8 mouse cellular contexts compared by ENCODE assay signal in the genomic region with DNA sequence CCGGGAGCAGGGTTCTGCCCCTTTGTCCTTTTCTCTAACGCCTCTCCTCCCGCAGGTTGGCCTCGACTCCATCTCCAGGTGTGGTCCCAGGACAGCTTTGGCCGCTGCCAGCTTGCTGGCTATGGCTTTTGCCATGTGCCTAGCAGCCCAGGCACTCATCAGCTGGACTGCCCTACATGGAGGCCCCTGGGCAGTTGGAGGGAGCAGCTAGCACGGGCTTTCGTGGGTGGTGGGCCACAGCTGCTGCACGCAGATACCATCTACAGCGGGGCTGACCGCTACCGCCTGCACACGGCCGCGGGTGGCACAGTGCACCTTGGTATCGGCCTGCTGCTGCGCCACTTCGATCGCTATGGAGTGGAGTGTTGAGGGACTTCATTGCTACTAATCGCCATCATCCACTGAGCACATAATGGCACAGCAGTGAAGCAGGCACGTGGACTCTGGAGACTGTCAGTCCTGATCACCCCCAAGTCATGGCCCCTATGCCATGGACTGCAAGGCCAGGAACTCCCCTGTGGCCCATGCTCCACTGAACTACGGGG. TPM values are rescaled to one million over a fixed set of nuclear protein-coding genes. Genes with fewer than 3 reads are reported as not detected.
DNase-seq lines count a peak whose midpoint lies in the region; ATAC-seq and TF ChIP-seq lines count a peak whose summit lies in the region.

No protein-coding gene starts in this region.

- WGBS in midbrain, embryonic 11.5 days, result 70% methylated on average over 21 of the region's 21 CpGs
- 72% methylated on average over 21 of the region's 21 CpGs for WGBS in midbrain, embryonic 15.5 days
- 74% methylated on average over 21 of the region's 21 CpGs for WGBS in hindbrain, postnatal 0 days
- WGBS in neural tube, embryonic 14.5 days, result 67% methylated on average over 21 of the region's 21 CpGs

- TF ChIP-seq CTCF in hindbrain, postnatal 0 days (IDR thresholded peaks at IDR 0.05; ENCODE audit: low read depth), result no peak

- no peaks in the 10 kb centered on the region for H3K9me3 ChIP-seq in midbrain, embryonic 11.5 days (ENCODE audit: control insufficient read depth, low read length)
- no peaks in the 10 kb centered on the region for H3K9me3 ChIP-seq in midbrain, embryonic 15.5 days
- no peaks in the 10 kb centered on the region for H3K9me3 ChIP-seq in hindbrain, postnatal 0 days (ENCODE audit: low read length)
- no peaks in the 10 kb centered on the region for H3K9me3 ChIP-seq in neural tube, embryonic 14.5 days (ENCODE audit: control insufficient read depth, low read length)

- intact Hi-C loops in gastrocnemius, postnatal 14 days (cut with DNase I; ENCODE audit: low total_unique reads), result no loop called here

- ATAC-seq in midbrain, embryonic 11.5 days (ENCODE audit: low FRiP score), result 0 out of 2 replicates have a peak, but pooled peaks have one; percentile 15
- no peak for ATAC-seq in midbrain, embryonic 15.5 days (replicated peaks)
- ATAC-seq in hindbrain, postnatal 0 days, result no peak
- no peak for ATAC-seq in neural tube, embryonic 14.5 days (ENCODE audit: low read depth)

- H3K9ac ChIP-seq in midbrain, embryonic 11.5 days (ENCODE audit: low read length), result no peak overlapping the region
- no peak overlapping the region for H3K9ac ChIP-seq in midbrain, embryonic 15.5 days
- H3K9ac ChIP-seq in hindbrain, postnatal 0 days (replicated peaks; ENCODE audit: low read length), result no peak overlapping the region
- peak overlapping the region; percentile 1; the same call in 1 of the 2 replicates for H3K9ac ChIP-seq in neural tube, embryonic 14.5 days (replicated peaks; ENCODE audit: low read depth, low read length)

- no peak overlapping the region for H3K4me2 ChIP-seq in midbrain, embryonic 11.5 days
- no peak overlapping the region for H3K4me2 ChIP-seq in midbrain, embryonic 15.5 days
- no peak overlapping the region; the same call in 1 of the 2 replicates for H3K4me2 ChIP-seq in hindbrain, postnatal 0 days (ENCODE audit: low read depth, low read length)
- H3K4me2 ChIP-seq in neural tube, embryonic 14.5 days (ENCODE audit: low read depth, low read length), result no peak overlapping the region

- peaks cover 50% of the 10 kb centered on the region for H3K27me3 ChIP-seq in midbrain, embryonic 11.5 days (ENCODE audit: control insufficient read depth, insufficient read depth, low read length)
- H3K27me3 ChIP-seq in midbrain, embryonic 15.5 days (replicated peaks), result peaks cover 54% of the 10 kb centered on the region
- peaks cover 38% of the 10 kb centered on the region for H3K27me3 ChIP-seq in hindbrain, postnatal 0 days (ENCODE audit: insufficient read depth, low read length)
- peaks cover 47% of the 10 kb centered on the region for H3K27me3 ChIP-seq in neural tube, embryonic 14.5 days (ENCODE audit: control insufficient read depth, insufficient read depth, low read length)

- H3K27ac ChIP-seq in midbrain, embryonic 11.5 days (ENCODE audit: low read depth, low read length), result no peak overlapping the region
- no peak overlapping the region for H3K27ac ChIP-seq in midbrain, embryonic 15.5 days
- no peak overlapping the region for H3K27ac ChIP-seq in hindbrain, postnatal 0 days
- no peak overlapping the region for H3K27ac ChIP-seq in neural tube, embryonic 14.5 days (ENCODE audit: low read depth, low read length)

- peak; percentile 95 for DNase-seq in heart, adult 11 months
- no peak for DNase-seq in heart, adult 9 months (ENCODE audit: low spot score in 2 of 2)
- DNase-seq in midbrain, embryonic 11.5 days (ENCODE audit: low spot score, missing footprints), result no peak
- no peak for DNase-seq in hindbrain, postnatal 0 days (ENCODE audit: low spot score)
- no peak for DNase-seq in layer of hippocampus, adult 18-20 months (ENCODE audit: low spot score in 2 of 2)
- DNase-seq in gastrocnemius, postnatal 14 days, result no peak

- no peaks in the 10 kb centered on the region for H3K36me3 ChIP-seq in midbrain, embryonic 11.5 days (ENCODE audit: control insufficient read depth, insufficient read depth, low read length)
- H3K36me3 ChIP-seq in midbrain, embryonic 15.5 days (replicated peaks), result no peaks in the 10 kb centered on the region
- H3K36me3 ChIP-seq in hindbrain, postnatal 0 days (ENCODE audit: insufficient read depth, low read length), result no peaks in the 10 kb centered on the region
- H3K36me3 ChIP-seq in neural tube, embryonic 14.5 days (ENCODE audit: control insufficient read depth, insufficient read depth, low read length), result no peaks in the 10 kb centered on the region

- peaks cover 18% of the 10 kb centered on the region for H3K4me1 ChIP-seq in midbrain, embryonic 11.5 days (ENCODE audit: control insufficient read depth, insufficient read depth, low read length)
- peaks cover 49% of the 10 kb centered on the region for H3K4me1 ChIP-seq in midbrain, embryonic 15.5 days
- H3K4me1 ChIP-seq in hindbrain, postnatal 0 days (ENCODE audit: insufficient read depth, low read length), result peaks cover 11% of the 10 kb centered on the region; the same call in 1 of the 2 replicates
- H3K4me1 ChIP-seq in neural tube, embryonic 14.5 days (ENCODE audit: control insufficient read depth, insufficient read depth, low read length), result peaks cover 13% of the 10 kb centered on the region

- no peak overlapping the region; the same call in 1 of the 2 replicates for H3K4me3 ChIP-seq in midbrain, embryonic 11.5 days (ENCODE audit: low read depth, low read length)
- H3K4me3 ChIP-seq in midbrain, embryonic 15.5 days, result no peak overlapping the region
- H3K4me3 ChIP-seq in hindbrain, postnatal 0 days (ENCODE audit: low read length), result peak overlapping the region; percentile 45; the same call in 1 of the 2 replicates
- H3K4me3 ChIP-seq in neural tube, embryonic 14.5 days (ENCODE audit: low read depth, low read length), result no peak overlapping the region

RNA-seq across cellular contexts. Expression of a gene that starts 0.8 kb away (rescaled TPM):
- polyA plus RNA-seq in midbrain, embryonic 11.5 days (2014; fragmentation: Nextera tagmentation; extraction: Ambion mirVana), result 0.78 and 1.4 TPM in 2 replicates
- 0.56 and 1.0 TPM in 2 replicates for polyA plus RNA-seq in midbrain, embryonic 15.5 days (2015; fragmentation: Nextera tagmentation; extraction: Ambion mirVana)
- total RNA-seq in hindbrain, postnatal 0 days (2014; rRNA removed), result 2.3 and 2.4 TPM in 2 replicates
- polyA plus RNA-seq in hindbrain, postnatal 0 days (2015; fragmentation: Nextera tagmentation; extraction: Ambion mirVana), result 0.76 and 0.98 TPM in 2 replicates
- 0.42 and 1.1 TPM in 2 replicates for polyA plus RNA-seq in neural tube, embryonic 14.5 days (2014; fragmentation: Nextera tagmentation; extraction: Ambion mirVana)
- total RNA-seq in layer of hippocampus, adult 18-20 months (2021), result 1 to 10 TPM; 6.5 to 7.7 TPM
- total RNA-seq in gastrocnemius, postnatal 14 days (2021), result 10 to 100 TPM; 13.8 to 14.4 TPM

RNA-seq across cellular contexts. Expression of a gene that starts 5.4 kb away (rescaled TPM):
- polyA plus RNA-seq in midbrain, embryonic 11.5 days (2014; fragmentation: Nextera tagmentation; extraction: Ambion mirVana), result 30.7 and 31.1 TPM in 2 replicates
- polyA plus RNA-seq in midbrain, embryonic 15.5 days (2015; fragmentation: Nextera tagmentation; extraction: Ambion mirVana), result 47.3 and 50.9 TPM in 2 replicates
- 29.5 and 51.3 TPM in 2 replicates for total RNA-seq in hindbrain, postnatal 0 days (2014; rRNA removed)
- 50.8 and 55.6 TPM in 2 replicates for polyA plus RNA-seq in hindbrain, postnatal 0 days (2015; fragmentation: Nextera tagmentation; extraction: Ambion mirVana)
- 37.1 and 38.3 TPM in 2 replicates for polyA plus RNA-seq in neural tube, embryonic 14.5 days (2014; fragmentation: Nextera tagmentation; extraction: Ambion mirVana)
- total RNA-seq in layer of hippocampus, adult 18-20 months (2021), result 10 to 100 TPM; 22.2 to 26.3 TPM
- total RNA-seq in gastrocnemius, postnatal 14 days (2021), result 10 to 100 TPM in 1 of 2 experiments, 1 to 10 TPM in 1; 9.7 to 11.3 TPM

RNA-seq across cellular contexts. Expression of a gene that starts 11.0 kb away (rescaled TPM):
- polyA plus RNA-seq in midbrain, embryonic 11.5 days (2014; fragmentation: Nextera tagmentation; extraction: Ambion mirVana), result 0.99 and 1.6 TPM in 2 replicates
- 53.5 and 54.0 TPM in 2 replicates for polyA plus RNA-seq in midbrain, embryonic 15.5 days (2015; fragmentation: Nextera tagmentation; extraction: Ambion mirVana)
- total RNA-seq in hindbrain, postnatal 0 days (2014; rRNA removed), result 62.1 and 115 TPM in 2 replicates
- polyA plus RNA-seq in hindbrain, postnatal 0 days (2015; fragmentation: Nextera tagmentation; extraction: Ambion mirVana), result 182 and 185 TPM in 2 replicates
- 39.7 and 66.3 TPM in 2 replicates for polyA plus RNA-seq in neural tube, embryonic 14.5 days (2014; fragmentation: Nextera tagmentation; extraction: Ambion mirVana)
- total RNA-seq in layer of hippocampus, adult 18-20 months (2021), result 10 to 100 TPM in 1 of 2 experiments, 1 to 10 TPM in 1; 8.4 to 10.9 TPM
- total RNA-seq in gastrocnemius, postnatal 14 days (2021), result under 1 TPM in 1 of 2 experiments, not detected in 1; 0.35 TPM

RNA-seq across cellular contexts. Expression of a gene that starts 27.0 kb away (rescaled TPM):
- 40.2 and 46.4 TPM in 2 replicates for polyA plus RNA-seq in midbrain, embryonic 11.5 days (2014; fragmentation: Nextera tagmentation; extraction: Ambion mirVana)
- polyA plus RNA-seq in midbrain, embryonic 15.5 days (2015; fragmentation: Nextera tagmentation; extraction: Ambion mirVana), result 41.0 and 44.9 TPM in 2 replicates
- total RNA-seq in hindbrain, postnatal 0 days (2014; rRNA removed), result 27.9 and 33.9 TPM in 2 replicates
- polyA plus RNA-seq in hindbrain, postnatal 0 days (2015; fragmentation: Nextera tagmentation; extraction: Ambion mirVana), result 36.5 and 39.2 TPM in 2 replicates
- polyA plus RNA-seq in neural tube, embryonic 14.5 days (2014; fragmentation: Nextera tagmentation; extraction: Ambion mirVana), result 38.1 and 40.2 TPM in 2 replicates
- total RNA-seq in layer of hippocampus, adult 18-20 months (2021), result 10 to 100 TPM; 25.8 to 30.4 TPM
- 10 to 100 TPM; 21.3 to 21.6 TPM for total RNA-seq in gastrocnemius, postnatal 14 days (2021)

RNA-seq across cellular contexts. Expression of a gene that starts 27.2 kb away (rescaled TPM):
- 30.0 and 35.4 TPM in 2 replicates for polyA plus RNA-seq in midbrain, embryonic 11.5 days (2014; fragmentation: Nextera tagmentation; extraction: Ambion mirVana)
- polyA plus RNA-seq in midbrain, embryonic 15.5 days (2015; fragmentation: Nextera tagmentation; extraction: Ambion mirVana), result 42.7 and 43.5 TPM in 2 replicates
- 88.5 and 96.0 TPM in 2 replicates for total RNA-seq in hindbrain, postnatal 0 days (2014; rRNA removed)
- polyA plus RNA-seq in hindbrain, postnatal 0 days (2015; fragmentation: Nextera tagmentation; extraction: Ambion mirVana), result 56.1 and 60.4 TPM in 2 replicates
- 37.6 and 39.2 TPM in 2 replicates for polyA plus RNA-seq in neural tube, embryonic 14.5 days (2014; fragmentation: Nextera tagmentation; extraction: Ambion mirVana)
- 10 to 100 TPM; 37.0 to 41.2 TPM for total RNA-seq in layer of hippocampus, adult 18-20 months (2021)
- total RNA-seq in gastrocnemius, postnatal 14 days (2021), result 10 to 100 TPM; 58.0 to 78.3 TPM

Comparison
In these comparisons a context has a peak if more than half of its experiments do, and no peak if none do; other contexts are left out.
1. RNA of a gene that starts 11.0 kb away (polyA plus RNA-seq): 182 to 185 TPM in hindbrain, postnatal 0 days, 39.7 to 66.3 TPM in neural tube, embryonic 14.5 days and 53.5 to 54.0 TPM in midbrain, embryonic 15.5 days; 0.99 to 1.6 TPM in midbrain, embryonic 11.5 days; every median in the first group is over 10 times any median in the second.